Mouse (Mus musculus) heart, postnatal 0 days (tissue): ENCODE results near the gene Lingo2.

Experiments
- CTCF ChIP-seq: IDR thresholded peaks from 2 replicates; pipeline ENCODE4 v1.5.1; 2016; ENCODE audit warnings: antibody characterized with exemption, control low read depth, low read depth
- EP300 ChIP-seq: IDR thresholded peaks from 2 replicates; pipeline ENCODE4 v1.6.1; 2016; ENCODE audit warnings: antibody characterized with exemption, low read depth

- TF ChIP-seq CTCF = no peak
- TF ChIP-seq EP300 = no peak
These were observed 375.3 kb downstream of the Lingo2 start for GRCm38 (mm10) chr4:36576256-36576655.
